Mouse (Mus musculus) brown adipose tissue, adult 24 weeks (tissue): Measurements from ENCODE around the gene Mettl27. TPM values are rescaled to one million over a fixed set of nuclear protein-coding genes. Genes with fewer than 3 reads are reported as not detected.
A peak's percentile ranks its signal among the peaks of the same experiment; 100 is the strongest.

ENCODE experiments used
- H3K27ac ChIP-seq: fragments of 200-500 bp; replicated peaks from 2 replicates; pipeline ENCODE4 v1.5.1; 2012; ENCODE audit warnings: low read depth, mild to moderate bottlenecking, low read length
- H3K4me1 ChIP-seq: fragments of 200-500 bp; 2 replicates; pipeline ENCODE4 v1.6.1; 2012; ENCODE audit warnings: low read length, mixed read lengths; ENCODE audit not compliant: control insufficient read depth, insufficient read depth, insufficient read length
- H3K4me3 ChIP-seq: fragments of 200-500 bp; 2 replicates; pipeline ENCODE4 v1.5.1; 2012; ENCODE audit warnings: low read depth, mild to moderate bottlenecking, low read length, moderate library complexity; ENCODE audit not compliant: insufficient read depth
- polyA plus RNA-seq: library from polyadenylated mRNA; stranded (reverse); fragments of >200 nt; gene quantifications from 2 replicates; pipeline ENCODE4 v1.2.4, GENCODE M21; 2012; ENCODE audit not compliant: missing spikeins, insufficient read depth, insufficient read length

Gene Mettl27
- polyA plus RNA-seq, 1 experiment, result 9.3 TPM

GRCm38 (mm10) chr5:134981149-134981548, 49.0 kb downstream of the Mettl27 start:
- Histone ChIP-seq H3K27ac (no peak overlapping the region), H3K4me1 (no peaks in the 10 kb centered on the region), H3K4me3 (no peak overlapping the region)

GRCm38 (mm10) chr5:134983111-134983510, 50.9 kb downstream of the Mettl27 start:
- Histone ChIP-seq H3K4me3 (no peak overlapping the region), H3K27ac (no peak overlapping the region), H3K4me1 (peaks cover 3% of the 10 kb centered on the region; the same call in 1 of the 2 replicates)

DNA sequence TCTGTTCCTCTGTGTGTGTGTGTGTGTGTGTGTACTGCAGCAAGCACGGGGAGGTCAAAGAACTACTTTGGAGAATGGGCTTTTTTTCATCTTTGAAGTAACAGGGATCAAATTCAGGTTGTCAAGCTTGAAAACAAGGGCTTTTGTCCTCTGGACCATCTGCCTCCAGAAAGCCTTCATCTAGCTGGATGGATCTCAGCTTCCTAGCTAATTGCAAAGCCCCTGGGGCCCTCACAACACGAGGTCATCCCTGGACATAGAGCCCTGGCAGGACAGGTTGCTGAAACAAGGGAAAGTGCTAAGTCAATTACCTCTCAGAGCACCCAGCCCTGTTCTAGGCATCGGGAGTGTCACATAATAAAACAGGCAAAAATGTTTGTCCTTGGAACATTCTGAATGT, 51.6 kb downstream of the Mettl27 start:
- Histone ChIP-seq H3K4me1 (peaks cover 3% of the 10 kb centered on the region; the same call in 1 of the 2 replicates), H3K27ac (no peak overlapping the region), H3K4me3 (no peak overlapping the region)

DNA sequence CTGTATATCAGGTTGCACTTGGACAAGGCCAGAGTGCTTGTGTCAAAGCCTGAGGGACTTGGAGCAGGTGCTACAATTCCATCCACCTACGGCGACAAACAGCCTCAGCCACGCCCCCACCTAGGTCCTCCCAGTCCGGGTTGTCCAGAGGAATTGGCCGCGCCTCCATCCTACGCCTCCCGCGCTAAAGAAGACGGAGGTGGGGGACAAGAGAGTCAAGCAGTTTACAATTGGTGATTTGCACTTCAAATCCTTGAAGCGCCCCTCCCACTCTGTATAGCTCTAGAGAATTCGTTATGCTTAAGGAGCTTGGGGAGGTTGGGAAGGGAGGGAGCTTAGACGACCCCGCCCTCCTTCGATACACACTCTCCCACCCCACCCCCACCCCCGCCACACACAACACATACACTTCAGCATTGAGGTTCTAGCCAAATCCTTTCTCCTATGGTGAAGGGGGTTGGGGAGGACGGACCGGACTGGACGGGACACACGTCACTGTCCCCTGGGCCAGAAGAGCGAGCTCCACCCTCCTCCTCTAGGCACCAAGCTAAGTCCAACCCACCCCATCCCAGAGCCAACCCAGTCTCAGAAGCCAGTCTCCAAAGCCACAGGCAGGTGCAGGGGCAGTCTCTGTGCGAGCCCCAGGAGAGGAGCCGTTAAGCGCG, 53.6 kb downstream of the Mettl27 start, which contains the start of gene Cldn3:
Gene Cldn3, plus strand, starts transcription at position 582 of the 665 bp plus-strand sequence.
- Histone ChIP-seq H3K4me1 (peaks cover 5% of the 10 kb centered on the region), H3K4me3 (peak within 1 kb of the TSS; percentile 8), H3K27ac (no peak within 1 kb of the TSS)

DNA sequence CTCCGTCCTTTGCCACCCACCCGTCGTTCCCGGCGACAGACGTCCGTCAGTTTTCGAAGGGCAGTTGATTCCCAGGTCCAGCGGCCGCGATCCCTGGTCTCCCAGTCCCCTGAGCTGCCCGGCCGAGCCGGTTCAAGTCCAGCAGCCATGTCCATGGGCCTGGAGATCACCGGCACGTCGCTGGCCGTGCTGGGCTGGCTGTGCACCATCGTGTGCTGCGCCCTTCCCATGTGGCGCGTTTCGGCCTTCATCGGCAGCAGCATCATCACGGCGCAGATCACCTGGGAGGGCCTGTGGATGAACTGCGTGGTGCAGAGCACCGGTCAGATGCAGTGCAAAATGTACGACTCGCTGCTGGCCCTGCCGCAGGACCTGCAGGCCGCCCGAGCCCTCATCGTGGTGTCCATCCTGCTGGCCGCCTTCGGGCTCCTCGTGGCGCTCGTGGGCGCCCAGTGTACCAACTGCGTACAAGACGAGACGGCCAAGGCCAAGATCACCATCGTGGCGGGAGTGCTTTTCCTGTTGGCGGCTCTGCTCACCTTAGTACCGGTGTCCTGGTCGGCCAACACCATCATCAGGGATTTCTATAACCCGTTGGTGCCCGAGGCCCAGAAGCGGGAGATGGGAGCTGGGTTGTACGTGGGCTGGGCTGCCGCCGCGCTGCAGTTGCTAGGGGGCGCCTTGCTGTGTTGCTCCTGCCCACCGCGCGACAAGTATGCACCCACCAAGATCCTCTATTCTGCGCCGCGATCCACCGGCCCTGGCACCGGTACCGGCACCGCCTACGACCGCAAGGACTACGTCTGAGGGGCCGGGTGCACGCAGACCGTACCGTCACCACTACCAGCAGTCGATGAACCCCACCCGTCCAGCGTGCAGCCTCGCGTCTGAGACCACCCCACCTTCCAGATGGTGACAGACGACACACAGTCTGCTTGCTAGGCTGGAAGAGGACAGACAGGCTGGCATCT, 54.4 kb downstream of the Mettl27 start:
- Histone ChIP-seq H3K27ac (no peak overlapping the region), H3K4me1 (peaks cover 5% of the 10 kb centered on the region), H3K4me3 (peak overlapping the region; percentile 8)

GRCm38 (mm10) chr5:134989166-134989565, 57.0 kb downstream of the Mettl27 start:
- Histone ChIP-seq H3K4me3 (no peak overlapping the region), H3K4me1 (peaks cover 5% of the 10 kb centered on the region), H3K27ac (no peak overlapping the region)

- H3K4me3 ChIP-seq, result no peak overlapping the region
- H3K4me1 ChIP-seq, result peaks cover 5% of the 10 kb centered on the region
- no peak overlapping the region for H3K27ac ChIP-seq
Measured at GRCm38 (mm10) chr5:134989741-134990140, 57.6 kb downstream of the Mettl27 start.

Other genes starting within 250 kb of the Mettl27 start
- gene Limk1, start 243.8 kb upstream of the Mettl27 start, polyA plus RNA-seq, result 4.1 and 7.5 TPM in 2 replicates
- gene Eln, start 185.0 kb upstream of the Mettl27 start, polyA plus RNA-seq, result 5.4 and 7.3 TPM in 2 replicates
- gene Tmem270, start 25.6 kb upstream of the Mettl27 start, polyA plus RNA-seq, result not detected in 2 replicates
- not detected in 2 replicates for gene Cldn13, start 16.8 kb upstream of the Mettl27 start, polyA plus RNA-seq
- gene Cldn4, start 14.6 kb downstream of the Mettl27 start, polyA plus RNA-seq, result not detected in 2 replicates
- gene Cldn3, start 53.8 kb downstream of the Mettl27 start, polyA plus RNA-seq, result not detected in 2 replicates
- gene Abhd11, start 76.8 kb downstream of the Mettl27 start, polyA plus RNA-seq, result 91.8 and 99.4 TPM in 2 replicates
- not detected in 2 replicates for gene Stx1a, start 91.1 kb downstream of the Mettl27 start, polyA plus RNA-seq
- 14.3 and 21.1 TPM in 2 replicates for gene Dnajc30, start 131.8 kb downstream of the Mettl27 start, polyA plus RNA-seq
- gene Bud23, start 132.6 kb downstream of the Mettl27 start, polyA plus RNA-seq, result 28.3 and 31.3 TPM in 2 replicates
- 1.1 TPM in 1 of 2 replicates, not detected in the other for gene Vps37d, start 145.9 kb downstream of the Mettl27 start, polyA plus RNA-seq
- 174 and 262 TPM in 2 replicates for gene Mlxipl, start 157.5 kb downstream of the Mettl27 start, polyA plus RNA-seq
- gene Tbl2, start 217.3 kb downstream of the Mettl27 start, polyA plus RNA-seq, result 7.5 and 8.2 TPM in 2 replicates
- 61.6 and 84.5 TPM in 2 replicates for gene Bcl7b, start 235.9 kb downstream of the Mettl27 start, polyA plus RNA-seq